Mouse (Mus musculus): ENCODE measurements around the gene Mylip.

GRCm38 (mm10) chr13:45401816-45402215 is 12.3 kb downstream of the Mylip start:
- TF ChIP-seq EP300 (IDR thresholded peaks at IDR 0.05; ENCODE audit: insufficient read depth, low read depth, low read length) (no peak), CTCF (IDR thresholded peaks at IDR 0.05) (no peak), POLR2A (IDR thresholded peaks at IDR 0.05; ENCODE audit: insufficient read depth, low read depth, low read length) (no peak)

All from heart, adult 2 months (tissue).